Mouse (Mus musculus) kidney, postnatal 10 days (tissue): ENCODE data around the gene Pcsk2.

Experiments
- DNase-seq: peaks from one replicate; pipeline ENCODE4 v3.0.0; 2021; ENCODE audit warnings: mixed read lengths

The Pcsk2 gene

GRCm38 (mm10) chr2:143545758-143546246 is at the start of gene Pcsk2:
TSS of gene Pcsk2 (plus strand) at chr2:143546156.
- DNase-seq, result peak; percentile 35

GRCm38 (mm10) chr2:143500845-143501244 is 45.1 kb upstream of the Pcsk2 start:
- DNase-seq, result peak; percentile 4

DNA sequence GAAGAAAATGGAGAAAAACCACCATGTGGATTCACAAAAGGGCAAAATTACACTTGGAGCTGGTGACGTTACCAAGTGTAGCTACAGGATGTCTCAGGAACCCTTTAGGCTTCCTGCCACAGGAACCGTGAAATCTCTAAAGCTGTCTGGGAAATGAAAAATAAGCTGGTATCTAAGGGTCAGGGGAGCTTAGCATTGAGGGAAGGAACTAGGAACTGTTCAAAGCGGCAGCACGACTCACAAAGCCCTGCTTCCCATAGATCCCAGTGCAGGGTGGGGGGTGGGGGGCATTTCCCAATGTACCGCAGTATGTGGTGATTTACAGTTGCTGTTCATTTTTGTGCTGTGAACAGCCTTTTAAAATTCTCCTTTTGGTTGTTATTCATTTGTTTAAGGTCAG is 44.2 kb upstream of the Pcsk2 start:
- no peak for DNase-seq

DNA sequence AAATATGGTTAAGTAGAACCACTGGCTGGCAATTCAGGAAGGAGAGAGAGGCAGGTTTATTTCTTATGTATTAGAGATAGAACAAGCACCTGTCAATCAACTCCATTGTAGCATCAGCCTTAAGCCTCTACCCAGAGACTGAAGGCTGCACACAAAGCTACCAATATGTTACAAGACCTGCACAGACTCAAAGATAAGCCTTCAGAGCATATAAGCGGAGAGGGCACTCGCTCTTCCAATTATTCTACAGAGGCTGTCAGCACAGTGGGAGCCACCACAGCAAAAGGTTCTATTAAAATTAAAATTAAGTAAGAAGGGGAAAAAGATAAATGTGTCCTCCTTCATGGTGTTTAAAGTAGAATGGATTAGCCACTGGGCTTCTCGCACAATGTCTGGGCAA is 43.8 kb upstream of the Pcsk2 start:
- no peak for DNase-seq

DNA sequence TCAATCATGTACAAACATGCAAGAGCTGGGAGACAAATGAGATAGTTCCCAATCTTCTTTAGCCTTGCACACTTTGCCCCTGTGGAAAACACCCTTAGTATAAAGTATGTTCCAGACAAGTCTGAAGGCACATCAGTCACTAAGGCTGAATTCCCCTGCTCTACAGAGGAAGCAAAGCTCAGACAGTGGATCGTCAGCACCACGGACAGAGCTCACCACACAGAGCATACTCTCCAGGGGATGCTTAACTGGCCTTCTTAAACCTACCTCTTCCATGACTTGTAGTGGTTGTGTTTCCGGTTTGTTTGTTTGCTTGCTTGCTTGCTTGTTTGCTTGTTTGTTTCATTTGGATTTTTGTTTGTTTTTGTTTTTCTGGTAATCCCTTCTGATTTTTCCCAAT is 9.5 kb upstream of the Pcsk2 start:
- peak; percentile 80 for DNase-seq

DNA sequence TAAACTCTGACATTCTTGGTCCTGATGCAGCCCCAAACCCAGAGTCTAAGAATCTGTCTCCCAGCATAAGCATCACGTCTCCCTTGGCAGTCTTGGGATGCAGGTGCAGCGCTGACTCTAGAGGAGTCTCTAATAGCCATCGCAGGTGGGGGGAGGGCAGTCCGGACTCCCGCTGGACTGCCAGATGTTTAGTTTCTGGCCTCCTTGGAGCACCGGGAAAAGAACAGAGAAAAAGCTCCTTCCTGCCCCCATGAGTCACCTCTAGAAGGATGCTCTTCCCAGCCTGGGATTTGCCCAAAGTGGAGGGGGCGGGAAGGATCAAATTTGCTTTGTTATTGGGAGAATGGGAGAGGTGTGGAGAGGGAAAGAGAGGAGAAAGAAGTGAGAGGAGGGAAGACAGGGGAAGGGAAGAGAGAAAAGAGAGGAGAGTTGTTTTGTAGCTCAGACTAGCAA is 631 bp upstream of the Pcsk2 start:
- no peak for DNase-seq

- DNase-seq, result peak; percentile 24
Observed at GRCm38 (mm10) chr2:143546412-143547211, 656 bp downstream of the Pcsk2 start.

GRCm38 (mm10) chr2:143547251-143548090 is 1.5 kb downstream of the Pcsk2 start:
- no peak for DNase-seq

GRCm38 (mm10) chr2:143560384-143560783 is 14.4 kb downstream of the Pcsk2 start:
- no peak for DNase-seq

DNA sequence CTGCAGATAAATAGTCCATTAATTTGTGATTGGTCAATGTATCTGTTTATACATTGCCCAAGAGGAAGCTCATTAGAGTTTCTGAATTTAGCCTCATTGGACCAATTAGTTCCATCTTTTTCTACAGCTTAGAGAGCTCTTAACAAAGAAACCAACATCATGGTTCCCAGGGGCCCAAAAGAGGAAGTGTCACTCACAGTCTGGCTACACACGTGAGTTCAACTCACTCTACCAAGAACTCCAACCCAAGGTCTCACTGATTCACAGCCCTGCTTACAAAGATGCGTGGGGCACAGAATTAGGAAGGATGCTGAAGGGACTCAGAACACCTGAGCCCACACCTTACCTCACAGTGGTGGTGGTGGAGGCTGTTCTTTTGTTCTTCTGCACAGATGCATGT is 19.1 kb downstream of the Pcsk2 start:
- DNase-seq, result no peak

DNA sequence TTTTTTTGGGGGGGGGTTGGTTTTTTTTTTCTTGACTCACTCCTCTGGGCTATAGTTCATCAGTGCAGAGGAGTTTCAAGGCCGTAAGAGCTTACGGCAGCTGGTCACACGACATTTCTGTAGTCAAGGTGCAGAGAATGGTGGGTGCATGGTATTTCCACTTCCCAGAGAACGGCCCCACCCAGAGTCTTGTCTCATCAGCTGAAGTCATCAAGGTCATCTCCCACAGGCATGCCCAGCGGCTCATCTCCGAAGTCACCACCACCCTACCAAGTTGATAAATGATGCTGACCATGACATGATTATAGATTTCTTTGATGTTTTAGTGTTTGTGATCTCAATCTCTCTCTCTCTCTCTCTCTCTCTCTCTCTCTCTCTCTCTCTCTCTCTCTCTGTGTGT is 20.0 kb downstream of the Pcsk2 start:
- no peak for DNase-seq

DNA sequence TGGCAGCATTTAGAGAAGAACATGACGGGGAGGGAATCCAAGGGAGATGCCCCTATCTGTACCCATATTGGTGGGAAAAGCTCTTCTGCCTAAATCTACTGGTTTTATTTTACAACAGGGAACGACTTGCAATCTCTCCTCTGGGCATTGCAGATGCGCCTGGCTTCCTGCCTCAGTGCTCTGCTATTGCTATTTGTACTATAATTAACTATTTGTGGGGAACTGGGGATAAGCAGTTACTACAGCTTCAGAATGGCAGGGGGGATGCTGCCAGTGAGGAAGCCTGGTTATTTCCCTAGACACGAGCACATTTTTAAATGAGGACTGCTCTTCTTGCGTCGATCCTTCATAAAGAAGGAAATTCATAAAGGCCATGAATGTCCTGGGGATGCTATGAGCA is 39.4 kb downstream of the Pcsk2 start:
- no peak for DNase-seq

GRCm38 (mm10) chr2:143590398-143590797 is 44.4 kb downstream of the Pcsk2 start:
- DNase-seq, result no peak

GRCm38 (mm10) chr2:143603071-143603470 is 57.1 kb downstream of the Pcsk2 start:
- DNase-seq, result no peak

- no peak for DNase-seq
Observed at GRCm38 (mm10) chr2:143603871-143604512, 58.0 kb downstream of the Pcsk2 start.

GRCm38 (mm10) chr2:143610355-143611331 is 64.7 kb downstream of the Pcsk2 start:
- no peak for DNase-seq

GRCm38 (mm10) chr2:143613466-143613865 is 67.5 kb downstream of the Pcsk2 start:
- DNase-seq, result no peak

GRCm38 (mm10) chr2:143614775-143615174 is 68.8 kb downstream of the Pcsk2 start:
- DNase-seq, result no peak

GRCm38 (mm10) chr2:143620916-143621315 is 75.0 kb downstream of the Pcsk2 start:
- DNase-seq, result no peak

DNA sequence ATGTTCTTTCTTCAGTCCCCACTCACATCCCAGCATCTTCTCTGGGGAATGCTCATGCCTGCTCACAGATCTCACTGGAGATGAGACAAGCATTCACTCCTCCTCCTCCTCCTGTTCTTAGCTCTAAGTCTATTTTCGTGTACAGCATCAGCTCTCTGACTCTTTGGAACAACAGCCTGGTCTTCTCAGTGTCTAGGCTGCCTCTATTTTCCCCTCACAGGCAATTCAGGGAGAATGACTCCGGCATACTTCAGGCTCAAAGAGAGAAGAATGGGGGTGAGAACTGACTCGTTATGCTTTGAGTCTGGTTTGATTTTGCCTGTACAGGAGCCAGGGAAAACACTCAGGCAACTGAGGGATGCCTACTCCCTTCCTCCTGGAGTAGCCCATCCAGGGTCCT is 78.0 kb downstream of the Pcsk2 start:
- no peak for DNase-seq

DNA sequence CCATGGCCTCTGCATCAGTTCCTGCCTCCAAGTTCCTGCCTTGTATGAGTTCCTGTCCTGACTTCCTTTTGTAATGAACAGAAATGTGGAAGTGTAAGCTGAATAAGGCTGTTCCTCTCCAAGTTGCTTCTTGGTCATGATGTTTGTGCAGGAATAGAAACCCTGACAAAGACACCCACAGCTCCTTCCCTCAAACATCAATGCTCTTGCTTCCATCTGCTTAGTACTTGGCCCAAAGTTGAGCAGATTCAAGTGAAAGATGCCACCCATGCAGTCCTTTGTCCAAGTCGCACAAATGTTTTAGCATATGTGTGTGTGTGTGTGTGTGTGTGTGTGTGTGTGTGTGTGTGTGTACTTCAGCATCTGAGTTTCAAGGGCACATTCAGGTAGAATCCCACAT is 97.3 kb downstream of the Pcsk2 start:
- no peak for DNase-seq

GRCm38 (mm10) chr2:143644374-143644773 is 98.4 kb downstream of the Pcsk2 start:
- DNase-seq, result no peak
